Mouse (Mus musculus): ENCODE measurements around the gene Rbm26.

The Rbm26 gene

DNA sequence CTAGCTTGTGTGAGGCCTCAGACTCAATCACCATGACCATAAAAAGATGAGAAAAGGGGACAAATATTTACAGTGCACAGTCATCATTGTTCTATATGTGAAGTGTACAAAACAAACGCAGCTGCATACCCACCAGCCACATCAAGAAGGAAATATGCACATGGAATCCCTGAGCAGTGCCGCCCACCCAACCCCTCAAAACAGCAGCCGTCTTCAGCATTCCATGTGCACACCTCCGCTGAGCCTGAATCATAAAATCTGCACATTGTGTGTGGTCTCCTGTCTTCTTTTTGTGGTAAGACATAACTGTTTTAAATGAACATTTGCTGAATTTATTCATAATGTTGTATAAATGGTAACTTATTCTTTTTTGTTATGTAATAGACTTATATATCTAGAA lies 90.1 kb downstream of the Rbm26 start:
- DNase-seq (ENCODE audit: low spot score in 2 of 2), result peak; percentile 16 to 55

DNA sequence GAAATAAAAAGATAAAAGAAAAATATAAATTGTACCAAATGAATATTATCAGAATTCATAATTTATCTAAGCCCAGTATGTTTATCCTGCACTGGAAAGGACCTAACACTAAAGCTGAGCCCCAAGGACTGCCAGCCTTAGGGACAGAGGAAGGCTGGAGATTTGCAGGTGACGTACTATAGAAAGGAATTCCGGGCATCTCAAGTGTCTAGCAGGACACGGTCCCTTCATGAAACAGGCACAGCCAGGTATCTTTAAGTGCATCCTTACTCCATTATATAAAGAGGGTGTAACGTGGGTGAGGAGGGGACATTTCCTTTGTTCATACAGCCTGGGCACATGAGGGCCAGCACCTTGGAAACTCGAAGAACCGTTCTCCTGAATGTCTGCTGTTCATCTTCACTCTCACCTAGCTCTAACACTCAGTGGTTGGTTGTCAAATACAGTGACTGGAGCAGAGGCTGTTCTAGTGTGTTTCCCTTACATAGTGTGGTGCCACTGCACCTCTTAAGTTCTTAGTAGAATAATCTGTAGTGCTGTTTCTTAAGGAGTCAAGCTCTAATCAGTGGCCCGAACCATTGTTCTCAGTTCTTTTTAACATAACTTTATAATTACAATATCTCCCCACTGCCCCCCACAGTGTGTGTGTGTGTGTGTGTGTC lies 91.7 kb downstream of the Rbm26 start:
- DNase-seq (ENCODE audit: low spot score in 2 of 2), result no peak

DNA sequence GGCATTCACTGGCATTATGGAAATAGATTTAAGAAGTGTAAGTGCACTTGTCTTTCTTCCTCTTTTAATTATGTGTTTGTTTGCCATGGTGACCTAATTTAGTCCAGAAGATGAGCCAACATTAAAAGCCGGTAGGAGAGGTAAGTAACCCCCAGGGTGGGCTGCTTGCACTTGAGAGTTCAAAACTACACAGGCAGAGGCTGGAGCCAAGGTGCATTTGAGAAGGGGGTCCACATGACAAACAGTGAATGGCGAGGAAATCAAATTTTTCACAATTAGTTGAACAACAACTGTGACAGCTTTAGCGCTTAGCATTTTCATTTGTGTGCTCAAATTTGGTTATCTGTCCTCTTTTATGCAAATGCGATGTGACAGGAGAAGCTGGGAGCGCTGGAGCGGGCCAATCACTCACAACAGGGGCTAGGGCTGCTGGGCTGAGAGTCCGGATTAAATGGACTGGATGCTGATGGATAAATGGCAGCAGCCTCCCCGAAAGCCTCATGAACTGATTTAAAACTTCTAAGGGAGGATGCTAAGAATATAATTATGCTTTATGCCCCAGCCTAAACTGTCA lies 92.3 kb downstream of the Rbm26 start:
- DNase-seq (ENCODE audit: low spot score in 2 of 2), result no peak

GRCm38 (mm10) chr14:105084106-105084505 lies 93.0 kb downstream of the Rbm26 start:
- no peak for DNase-seq (ENCODE audit: low spot score in 2 of 2)

GRCm38 (mm10) chr14:105074776-105075175 lies 102.4 kb downstream of the Rbm26 start:
- DNase-seq (ENCODE audit: low spot score in 2 of 2), result no peak

- DNase-seq (ENCODE audit: low spot score in 2 of 2), result no peak
These were observed 102.8 kb downstream of the Rbm26 start for GRCm38 (mm10) chr14:105074376-105074775.

GRCm38 (mm10) chr14:105071010-105071509 lies 106.1 kb downstream of the Rbm26 start:
- DNase-seq (ENCODE audit: low spot score in 2 of 2), result no peak

- DNase-seq (ENCODE audit: low spot score in 2 of 2), result no peak
These were observed 106.7 kb downstream of the Rbm26 start for GRCm38 (mm10) chr14:105070258-105071009.

- no peak for DNase-seq (ENCODE audit: low spot score in 2 of 2)
These were observed 109.1 kb downstream of the Rbm26 start for GRCm38 (mm10) chr14:105068060-105068459.

DNA sequence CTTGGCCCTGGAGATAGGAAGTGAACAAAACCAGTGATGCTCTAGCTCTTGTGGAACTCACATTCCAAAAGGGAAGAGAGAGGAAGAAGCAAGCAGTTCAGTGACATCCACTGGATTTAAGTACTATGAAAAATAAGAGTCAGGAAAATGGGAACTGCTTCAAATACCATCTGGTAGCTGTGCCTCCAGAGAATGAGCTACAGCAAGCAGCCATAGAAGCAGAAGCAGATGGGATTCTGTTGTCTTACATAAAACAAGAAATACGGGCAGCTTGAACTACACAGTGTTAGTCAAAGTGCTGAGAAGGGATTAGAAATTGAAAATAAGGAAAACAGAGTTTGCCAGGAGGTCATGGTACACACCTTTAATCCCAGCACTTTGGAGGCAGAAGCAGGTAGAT lies 112.9 kb downstream of the Rbm26 start:
- no peak for DNase-seq (ENCODE audit: low spot score in 2 of 2)

- DNase-seq (ENCODE audit: low spot score in 2 of 2), result no peak
These were observed 115.9 kb downstream of the Rbm26 start for GRCm38 (mm10) chr14:105061230-105061629.

- no peak for DNase-seq (ENCODE audit: low spot score in 2 of 2)
These were observed 119.2 kb downstream of the Rbm26 start for GRCm38 (mm10) chr14:105057934-105058333.

Measured in left cerebral cortex, adult 9 months (tissue).